Mouse (Mus musculus) kidney, adult 2 months (tissue): ENCODE measurements around the gene Galnt14.

Source experiments
- CTCF ChIP-seq: fragments of 200-500 bp; conservative IDR thresholded peaks from 2 replicates; pipeline ENCODE4 v1.5.1; 2011; ENCODE audit warnings: low read depth, mild to moderate bottlenecking, control low read depth, low read length, moderate library complexity, mixed read lengths; ENCODE audit not compliant: insufficient read depth, insufficient read length
- POLR2A ChIP-seq: fragments of 200-500 bp; IDR thresholded peaks from one replicate; pipeline ENCODE4 v1.6.1; 2011; ENCODE audit warnings: low read depth, low read length, control low read depth

GRCm38 (mm10) chr17:73640117-73640480 lies 70.2 kb downstream of the Galnt14 start:
- no peak for TF ChIP-seq POLR2A
- no peak for TF ChIP-seq CTCF
